Mouse (Mus musculus): Measurements from ENCODE around the gene 1700028P14Rik. TPM values are rescaled to one million over a fixed set of nuclear protein-coding genes. Genes with fewer than 3 reads are reported as not detected.

Gene 1700028P14Rik
- polyA plus RNA-seq, 1 experiment: not detected

GRCm38 (mm10) chr19:23521071-23521470, 131.5 kb downstream of the 1700028P14Rik start:
- H3K36me3 ChIP-seq (ENCODE audit: control insufficient read depth): no peaks in the 10 kb centered on the region
- H3K4me3 ChIP-seq (replicated peaks): no peak overlapping the region
- H3K9me3 ChIP-seq (ENCODE audit: control insufficient read depth, low read length): no peaks in the 10 kb centered on the region
- TF ChIP-seq GATA1 (IDR thresholded peaks at IDR 0.05; ENCODE audit: low read length) (no peak), TAL1 (IDR thresholded peaks at IDR 0.05; ENCODE audit: low read length) (no peak)
- no peaks in the 10 kb centered on the region for H3K27me3 ChIP-seq (ENCODE audit: control insufficient read depth)
- H3K4me1 ChIP-seq (ENCODE audit: control insufficient read depth): no peaks in the 10 kb centered on the region

GRCm38 (mm10) chr19:23520629-23521028, 132.0 kb downstream of the 1700028P14Rik start:
- Histone ChIP-seq H3K36me3 (ENCODE audit: control insufficient read depth) (no peaks in the 10 kb centered on the region), H3K27me3 (ENCODE audit: control insufficient read depth) (no peaks in the 10 kb centered on the region), H3K4me1 (ENCODE audit: control insufficient read depth) (no peaks in the 10 kb centered on the region), H3K9me3 (ENCODE audit: control insufficient read depth, low read length) (no peaks in the 10 kb centered on the region), H3K4me3 (replicated peaks) (no peak overlapping the region)
- TF ChIP-seq GATA1 (IDR thresholded peaks at IDR 0.05; ENCODE audit: low read length) (no peak), TAL1 (IDR thresholded peaks at IDR 0.05; ENCODE audit: low read length) (no peak)

- Histone ChIP-seq H3K27me3 (ENCODE audit: control insufficient read depth) (no peaks in the 10 kb centered on the region), H3K4me1 (ENCODE audit: control insufficient read depth) (no peaks in the 10 kb centered on the region), H3K9me3 (ENCODE audit: control insufficient read depth, low read length) (no peaks in the 10 kb centered on the region), H3K36me3 (ENCODE audit: control insufficient read depth) (no peaks in the 10 kb centered on the region), H3K4me3 (replicated peaks) (no peak overlapping the region)
- no peak for TF ChIP-seq GATA1 (IDR thresholded peaks at IDR 0.05; ENCODE audit: low read length)
- no peak for TF ChIP-seq TAL1 (IDR thresholded peaks at IDR 0.05; ENCODE audit: low read length)
Observed at GRCm38 (mm10) chr19:23518477-23518876, 134.1 kb downstream of the 1700028P14Rik start.

GRCm38 (mm10) chr19:23511303-23511702, 141.3 kb downstream of the 1700028P14Rik start:
- TF ChIP-seq TAL1 (IDR thresholded peaks at IDR 0.05; ENCODE audit: low read length) (no peak), GATA1 (IDR thresholded peaks at IDR 0.05; ENCODE audit: low read length) (no peak)
- Histone ChIP-seq H3K4me3 (replicated peaks) (no peak overlapping the region), H3K9me3 (ENCODE audit: control insufficient read depth, low read length) (no peaks in the 10 kb centered on the region), H3K4me1 (ENCODE audit: control insufficient read depth) (no peaks in the 10 kb centered on the region), H3K27me3 (ENCODE audit: control insufficient read depth) (no peaks in the 10 kb centered on the region), H3K36me3 (ENCODE audit: control insufficient read depth) (no peaks in the 10 kb centered on the region)

Other genes with a start within 250 kb of the 1700028P14Rik start
- not detected in 2 replicates for gene Mamdc2, start 204.4 kb downstream of the 1700028P14Rik start, polyA plus RNA-seq (2012)
- 0.03 and 0.11 TPM in 2 replicates for gene Ptar1, start 34.6 kb upstream of the 1700028P14Rik start, polyA plus RNA-seq (2012)
- gene Apba1, start 106.1 kb upstream of the 1700028P14Rik start, polyA plus RNA-seq (2012): not detected in 2 replicates

Data from erythroblast, embryonic 14.5 days (primary cell).